Mouse (Mus musculus): ENCODE data around the gene Zscan18. TPM values are rescaled to one million over a fixed set of nuclear protein-coding genes. Genes with fewer than 3 reads are reported as not detected.
A peak's percentile ranks its signal among the peaks of the same experiment; 100 is the strongest.

Gene Zscan18
- 15.1 and 18.6 TPM in 2 replicates for polyA plus RNA-seq (2014; fragmentation: Nextera tagmentation; extraction: Ambion mirVana)

- peak; percentile 89 for DNase-seq (ENCODE audit: low spot score)
Observed at GRCm38 (mm10) chr7:12802866-12803726, at the start of gene Zscan18. Gene Zscan18 (minus strand): TSS chr7:12803635.

GRCm38 (mm10) chr7:12835779-12836178, 32.3 kb upstream of the Zscan18 start:
- ATAC-seq (replicated peaks; ENCODE audit: insufficient number of reproducible peaks, low FRiP score, low TSS enrichment, low read depth) (no peak), DNase-seq (ENCODE audit: low spot score) (no peak)
- H3K9me3 ChIP-seq (replicated peaks; ENCODE audit: control insufficient read depth, low read length): no peaks in the 10 kb centered on the region; the same call in none of the 2 replicates
- H3K4me1 ChIP-seq (ENCODE audit: control insufficient read depth, insufficient read depth, low read length): no peaks in the 10 kb centered on the region
- WGBS: 91% methylated on average over 4 of the region's 4 CpGs
- no peak overlapping the region for H3K4me2 ChIP-seq (ENCODE audit: low read depth, low read length)
- H3K4me3 ChIP-seq (ENCODE audit: low read depth, low read length): no peak overlapping the region
- no peak overlapping the region for H3K27ac ChIP-seq (replicated peaks; ENCODE audit: low read depth, low read length)
- H3K9ac ChIP-seq (replicated peaks; ENCODE audit: low read length): no peak overlapping the region
- no peaks in the 10 kb centered on the region for H3K27me3 ChIP-seq (ENCODE audit: control insufficient read depth, insufficient read depth, low read length)
- peaks cover 15% of the 10 kb centered on the region for H3K36me3 ChIP-seq (replicated peaks; ENCODE audit: control insufficient read depth, insufficient read depth, low read depth, low read length)

More at GRCm38 (mm10) chr7:12802866-12803726, at the start of gene Zscan18:
- Histone ChIP-seq H3K4me1 (ENCODE audit: control insufficient read depth, insufficient read depth, low read length) (no peaks in the 10 kb centered on the region), H3K9me3 (replicated peaks; ENCODE audit: control insufficient read depth, low read length) (no peaks in the 10 kb centered on the region), H3K4me3 (ENCODE audit: low read depth, low read length) (peak within 1 kb of the TSS; percentile 48), H3K9ac (replicated peaks; ENCODE audit: low read length) (peak within 1 kb of the TSS; percentile 81), H3K4me2 (ENCODE audit: low read depth, low read length) (peak within 1 kb of the TSS; percentile 73), H3K36me3 (replicated peaks; ENCODE audit: control insufficient read depth, insufficient read depth, low read depth, low read length) (0 out of 2 replicates have a peak, but pooled peaks cover 3% of the 10 kb centered on the region), H3K27me3 (ENCODE audit: control insufficient read depth, insufficient read depth, low read length) (no peaks in the 10 kb centered on the region), H3K27ac (replicated peaks; ENCODE audit: low read depth, low read length) (peak within 1 kb of the TSS; percentile 59)
- WGBS: 5% methylated on average over 29 of the region's 31 CpGs
- ATAC-seq (replicated peaks; ENCODE audit: insufficient number of reproducible peaks, low FRiP score, low TSS enrichment, low read depth): peak; percentile 94

- 42% methylated on average over 13 of the region's 13 CpGs for WGBS
Observed at GRCm38 (mm10) chr7:12835193-12835671, 31.8 kb upstream of the Zscan18 start.

GRCm38 (mm10) chr7:12834162-12835120, 31.0 kb upstream of the Zscan18 start, which contains the start of gene Zfp110:
Gene Zfp110 (plus strand): TSS chr7:12834761.
- peak within 1 kb of the TSS; percentile 64 for H3K9ac ChIP-seq (replicated peaks; ENCODE audit: low read length)
- ATAC-seq (replicated peaks; ENCODE audit: insufficient number of reproducible peaks, low FRiP score, low TSS enrichment, low read depth) (peak; percentile 96), DNase-seq (ENCODE audit: low spot score) (peak; percentile 92)
- H3K36me3 ChIP-seq (replicated peaks; ENCODE audit: control insufficient read depth, insufficient read depth, low read depth, low read length): peaks cover 8% of the 10 kb centered on the region
- 4% methylated on average over 47 of the region's 47 CpGs for WGBS
- no peaks in the 10 kb centered on the region; the same call in 1 of the 2 replicates for H3K9me3 ChIP-seq (replicated peaks; ENCODE audit: control insufficient read depth, low read length)
- H3K4me3 ChIP-seq (ENCODE audit: low read depth, low read length): peak within 1 kb of the TSS; percentile 46
- no peaks in the 10 kb centered on the region for H3K27me3 ChIP-seq (ENCODE audit: control insufficient read depth, insufficient read depth, low read length)
- H3K4me1 ChIP-seq (ENCODE audit: control insufficient read depth, insufficient read depth, low read length): no peaks in the 10 kb centered on the region
- peak within 1 kb of the TSS; percentile 22 for H3K4me2 ChIP-seq (ENCODE audit: low read depth, low read length)
- 0 out of 2 replicates have a peak within 1 kb of the TSS, but pooled peaks have one; percentile 13 for H3K27ac ChIP-seq (replicated peaks; ENCODE audit: low read depth, low read length)

More at GRCm38 (mm10) chr7:12835193-12835671, 31.8 kb upstream of the Zscan18 start:
- Histone ChIP-seq H3K4me1 (ENCODE audit: control insufficient read depth, insufficient read depth, low read length) (no peaks in the 10 kb centered on the region), H3K27me3 (ENCODE audit: control insufficient read depth, insufficient read depth, low read length) (no peaks in the 10 kb centered on the region), H3K4me2 (ENCODE audit: low read depth, low read length) (peak overlapping the region; percentile 22), H3K4me3 (ENCODE audit: low read depth, low read length) (peak overlapping the region; percentile 46), H3K27ac (replicated peaks; ENCODE audit: low read depth, low read length) (no peak overlapping the region), H3K9me3 (replicated peaks; ENCODE audit: control insufficient read depth, low read length) (no peaks in the 10 kb centered on the region; the same call in none of the 2 replicates), H3K36me3 (replicated peaks; ENCODE audit: control insufficient read depth, insufficient read depth, low read depth, low read length) (peaks cover 13% of the 10 kb centered on the region), H3K9ac (replicated peaks; ENCODE audit: low read length) (peak overlapping the region; percentile 64)
- DNase-seq (ENCODE audit: low spot score): peak; percentile 18
- ATAC-seq (replicated peaks; ENCODE audit: insufficient number of reproducible peaks, low FRiP score, low TSS enrichment, low read depth): peak; percentile 65

- H3K9me3 ChIP-seq (replicated peaks; ENCODE audit: control insufficient read depth, low read length): no peaks in the 10 kb centered on the region
- DNase-seq (ENCODE audit: low spot score) (peak; percentile 95), ATAC-seq (replicated peaks; ENCODE audit: insufficient number of reproducible peaks, low FRiP score, low TSS enrichment, low read depth) (peak; percentile 96)
- peak within 1 kb of the TSS; percentile 96 for H3K9ac ChIP-seq (replicated peaks; ENCODE audit: low read length)
- no peaks in the 10 kb centered on the region for H3K4me1 ChIP-seq (ENCODE audit: control insufficient read depth, insufficient read depth, low read length)
- H3K4me2 ChIP-seq (ENCODE audit: low read depth, low read length): peak within 1 kb of the TSS; percentile 56
- peak within 1 kb of the TSS; percentile 62 for H3K27ac ChIP-seq (replicated peaks; ENCODE audit: low read depth, low read length)
- under 1% methylated on average over 39 of the region's 40 CpGs for WGBS
- H3K4me3 ChIP-seq (ENCODE audit: low read depth, low read length): peak within 1 kb of the TSS; percentile 86
- H3K27me3 ChIP-seq (ENCODE audit: control insufficient read depth, insufficient read depth, low read length): no peaks in the 10 kb centered on the region
- no peaks in the 10 kb centered on the region; the same call in 1 of the 2 replicates for H3K36me3 ChIP-seq (replicated peaks; ENCODE audit: control insufficient read depth, insufficient read depth, low read depth, low read length)
Observed at GRCm38 (mm10) chr7:12818521-12819295, 15.3 kb upstream of the Zscan18 start, which contains the start of gene Zfp329. Gene Zfp329 (minus strand): TSS chr7:12818858.

- Histone ChIP-seq H3K36me3 (replicated peaks; ENCODE audit: control insufficient read depth, insufficient read depth, low read depth, low read length) (peaks cover 7% of the 10 kb centered on the region), H3K9ac (replicated peaks; ENCODE audit: low read length) (no peak overlapping the region), H3K27me3 (ENCODE audit: control insufficient read depth, insufficient read depth, low read length) (no peaks in the 10 kb centered on the region), H3K27ac (replicated peaks; ENCODE audit: low read depth, low read length) (no peak overlapping the region), H3K4me3 (ENCODE audit: low read depth, low read length) (no peak overlapping the region), H3K4me2 (ENCODE audit: low read depth, low read length) (no peak overlapping the region), H3K9me3 (replicated peaks; ENCODE audit: control insufficient read depth, low read length) (peaks cover 6% of the 10 kb centered on the region), H3K4me1 (ENCODE audit: control insufficient read depth, insufficient read depth, low read length) (no peaks in the 10 kb centered on the region)
- 98% methylated on average over 8 of the region's 8 CpGs for WGBS
- no peak for DNase-seq (ENCODE audit: low spot score)
- ATAC-seq (replicated peaks; ENCODE audit: insufficient number of reproducible peaks, low FRiP score, low TSS enrichment, low read depth): no peak
Observed at GRCm38 (mm10) chr7:12815566-12815965, 12.1 kb upstream of the Zscan18 start.

- Histone ChIP-seq H3K27ac (replicated peaks; ENCODE audit: low read depth, low read length) (0 out of 2 replicates have a peak overlapping the region, but pooled peaks have one; percentile 53), H3K4me3 (ENCODE audit: low read depth, low read length) (peak overlapping the region; percentile 48), H3K9ac (replicated peaks; ENCODE audit: low read length) (peak overlapping the region; percentile 81), H3K27me3 (ENCODE audit: control insufficient read depth, insufficient read depth, low read length) (no peaks in the 10 kb centered on the region), H3K9me3 (replicated peaks; ENCODE audit: control insufficient read depth, low read length) (no peaks in the 10 kb centered on the region), H3K4me1 (ENCODE audit: control insufficient read depth, insufficient read depth, low read length) (no peaks in the 10 kb centered on the region), H3K36me3 (replicated peaks; ENCODE audit: control insufficient read depth, insufficient read depth, low read depth, low read length) (peaks cover 5% of the 10 kb centered on the region; the same call in 1 of the 2 replicates), H3K4me2 (ENCODE audit: low read depth, low read length) (peak overlapping the region; percentile 73)
- ATAC-seq (replicated peaks; ENCODE audit: insufficient number of reproducible peaks, low FRiP score, low TSS enrichment, low read depth) (peak; percentile 84; the same call in 1 of the 2 replicates), DNase-seq (ENCODE audit: low spot score) (no peak)
- WGBS: under 1% methylated on average over 16 of the region's 16 CpGs
Observed at GRCm38 (mm10) chr7:12803727-12804071, 264 bp upstream of the Zscan18 start.
